Mouse (Mus musculus) neutrophil, adult 59 days (primary cell): ENCODE results near the gene Lipo2. TPM values are rescaled to one million over a fixed set of nuclear protein-coding genes. Genes with fewer than 3 reads are reported as not detected.

Experiments used
- total RNA-seq, 2 experiments: library from RNA; stranded (reverse); gene quantifications; 1 replicate in 1 of 2; 2 replicates in 1 of 2; pipeline ENCODE4 v1.2.4; 2023

Gene Lipo2
- total RNA-seq, result not detected

GRCm38 (mm10) chr19:33751259-33751658, at the start of gene Lipo2:
Lipo2 (minus strand) TSS chr19:33751359.

GRCm38 (mm10) chr19:33787359-33787758, 36.2 kb upstream of the Lipo2 start, which contains the start of gene Lipo1:
Lipo1 (minus strand) TSS chr19:33787459.

DNA sequence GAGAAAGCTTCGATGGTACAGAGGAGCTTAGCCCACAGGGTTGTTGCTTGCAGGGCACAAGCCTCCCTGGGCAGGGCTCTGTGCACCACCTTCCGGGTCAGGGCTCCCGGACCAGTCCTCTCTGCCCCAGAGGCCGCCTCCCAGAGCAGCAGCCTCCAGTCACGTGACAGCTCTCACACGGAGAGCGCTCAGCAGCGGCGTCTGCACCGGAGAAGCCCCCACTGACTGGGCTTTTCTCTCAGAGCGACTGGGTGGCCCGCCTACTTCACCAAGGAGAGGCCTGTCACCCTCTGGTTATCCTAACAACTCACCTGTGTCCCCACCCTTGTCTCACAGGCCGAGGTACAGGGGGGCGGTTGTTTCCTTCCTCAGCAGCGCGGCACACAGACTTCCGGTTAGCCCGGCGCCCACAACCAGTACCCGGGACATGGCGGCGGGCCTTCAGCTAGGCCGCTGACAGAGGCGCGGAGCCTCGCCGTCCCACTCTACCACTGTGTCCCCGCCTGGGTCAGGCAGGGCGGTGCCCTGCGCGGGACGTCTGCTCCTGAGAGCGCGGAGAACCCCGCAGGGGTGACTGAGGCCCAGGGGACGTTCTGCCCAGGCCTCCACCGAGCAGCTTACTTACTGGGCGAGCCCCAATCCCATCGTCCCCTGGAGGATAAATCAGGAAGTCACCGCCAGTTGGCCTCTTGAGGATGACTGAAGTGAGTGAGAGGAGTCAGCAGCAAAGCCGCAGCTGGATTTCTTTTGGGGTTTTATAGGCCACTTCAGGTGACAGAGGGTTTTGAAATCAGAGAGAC, 10.3 kb upstream of the Lipo2 start, which contains the start of gene Lipo3:
Lipo3 (minus strand) TSS at position 665 of the 800 bp plus-strand sequence.

Other genes with a start within 250 kb of the Lipo2 start
- gene Lipo4, start 233.6 kb downstream of the Lipo2 start, total RNA-seq, result not detected
- not detected for gene Gm8978, start 126.1 kb downstream of the Lipo2 start, total RNA-seq
- 1 to 10 TPM; 2.5 to 3.2 TPM for gene Lipo3, start 10.6 kb upstream of the Lipo2 start, total RNA-seq
- not detected for gene Lipo1, start 36.1 kb upstream of the Lipo2 start, total RNA-seq
- not detected for gene Lipf, start 209.8 kb upstream of the Lipo2 start, total RNA-seq